ENCODE assay signal across 7 mouse cellular contexts in the genomic region with DNA sequence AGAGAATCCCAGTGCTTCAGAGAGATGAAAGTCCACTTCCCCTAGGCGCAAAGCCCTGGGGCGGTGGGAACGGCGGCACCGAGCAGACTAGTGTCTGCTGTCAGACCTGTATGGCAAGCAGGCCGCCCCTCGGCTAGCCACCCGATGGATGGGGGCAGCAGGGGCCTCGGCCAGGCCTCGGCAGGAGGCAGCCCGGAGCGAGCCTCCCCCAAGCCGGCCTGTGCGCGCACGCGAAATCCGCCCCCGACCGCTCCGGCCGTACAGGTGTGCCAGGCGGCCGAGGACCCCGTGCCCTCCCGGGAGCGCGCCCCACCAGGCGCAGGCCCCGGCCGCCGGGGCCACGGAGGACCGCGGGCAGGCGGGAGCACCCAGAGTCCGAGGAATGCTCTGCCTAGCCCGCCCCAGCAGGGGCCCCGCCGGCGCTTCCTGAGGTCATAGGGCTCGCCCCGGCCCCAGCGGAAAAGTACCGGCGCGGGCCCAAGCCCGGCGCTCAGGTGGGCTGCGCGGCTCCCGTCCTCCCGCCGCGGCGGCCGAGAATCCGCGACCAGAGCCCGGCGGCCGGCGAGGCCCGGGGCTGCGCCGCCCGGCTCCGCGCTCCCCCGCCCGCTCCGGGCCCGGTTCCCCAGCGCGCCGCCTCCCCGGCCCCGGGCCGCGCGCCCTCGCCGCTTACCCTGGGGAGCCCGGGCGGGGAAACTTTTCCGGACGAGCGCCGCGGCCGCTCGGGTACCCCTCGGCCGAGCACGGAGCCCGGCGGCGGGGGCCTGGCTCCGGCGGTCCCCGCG. TPM values are rescaled to one million over a fixed set of nuclear protein-coding genes. Genes with fewer than 3 reads are reported as not detected.
DNase-seq lines count a peak whose midpoint lies in the region; ATAC-seq and TF ChIP-seq lines count a peak whose summit lies in the region.

No protein-coding gene starts in this region.

- H3K9me3 ChIP-seq in G1E (replicated peaks): no peaks in the 10 kb centered on the region
- no peaks in the 10 kb centered on the region for H3K9me3 ChIP-seq in forebrain, embryonic 11.5 days (ENCODE audit: control insufficient read depth, low read length)
- no peaks in the 10 kb centered on the region for H3K9me3 ChIP-seq in hindbrain, embryonic 14.5 days (ENCODE audit: control insufficient read depth, low read length)
- H3K9me3 ChIP-seq in midbrain, embryonic 16.5 days (replicated peaks; ENCODE audit: control insufficient read depth, low read length, poor library complexity, severe bottlenecking): no peaks in the 10 kb centered on the region

- DNase-seq in G1E (ENCODE audit: low spot score): peak; percentile 49
- DNase-seq in adrenal gland, postnatal 25 days: peak; percentile 58
- peak; percentile 79 for DNase-seq in forebrain, embryonic 11.5 days (ENCODE audit: low spot score)
- DNase-seq in hindbrain, embryonic 14.5 days (ENCODE audit: low spot score): peak; percentile 28
- DNase-seq in liver: peak; percentile 33
- peak; percentile 56 for DNase-seq in thymus, postnatal 25 days

- H3K4me2 ChIP-seq in forebrain, embryonic 11.5 days (ENCODE audit: low read depth, low read length, severe bottlenecking): peak overlapping the region; percentile 98
- peak overlapping the region; percentile 96 for H3K4me2 ChIP-seq in hindbrain, embryonic 14.5 days (replicated peaks)
- peak overlapping the region; percentile 65 for H3K4me2 ChIP-seq in midbrain, embryonic 16.5 days (ENCODE audit: low read length)

- H3K36me3 ChIP-seq in G1E (replicated peaks): peaks cover 31% of the 10 kb centered on the region
- H3K36me3 ChIP-seq in forebrain, embryonic 11.5 days (ENCODE audit: control insufficient read depth, insufficient read depth, low read length): no peaks in the 10 kb centered on the region
- H3K36me3 ChIP-seq in hindbrain, embryonic 14.5 days (replicated peaks; ENCODE audit: control insufficient read depth, insufficient read depth): peaks cover 12% of the 10 kb centered on the region
- H3K36me3 ChIP-seq in midbrain, embryonic 16.5 days (ENCODE audit: control insufficient read depth, insufficient read depth, low read length): peaks cover under 1% of the 10 kb centered on the region; the same call in 1 of the 2 replicates

- no peak for ATAC-seq in G1E (ENCODE audit: extremely low read depth, insufficient number of reproducible peaks, low FRiP score, poor library complexity, severe bottlenecking)
- ATAC-seq in forebrain, embryonic 11.5 days (replicated peaks; ENCODE audit: low FRiP score): peak; percentile 56
- ATAC-seq in hindbrain, embryonic 14.5 days (ENCODE audit: low FRiP score): peak; percentile 54
- ATAC-seq in midbrain, embryonic 16.5 days: peak; percentile 61

- H3K27ac ChIP-seq in forebrain, embryonic 11.5 days (ENCODE audit: low read depth, low read length): peak overlapping the region; percentile 18; the same call in 1 of the 2 replicates
- peak overlapping the region; percentile 79 for H3K27ac ChIP-seq in hindbrain, embryonic 14.5 days
- peak overlapping the region; percentile 79 for H3K27ac ChIP-seq in midbrain, embryonic 16.5 days (ENCODE audit: low read length)

- H3K4me3 ChIP-seq in G1E (ENCODE audit: low read depth, low read length): peak overlapping the region; percentile 83
- peak overlapping the region; percentile 89 for H3K4me3 ChIP-seq in forebrain, embryonic 11.5 days (ENCODE audit: low read depth, low read length)
- H3K4me3 ChIP-seq in hindbrain, embryonic 14.5 days (replicated peaks; ENCODE audit: low read length): peak overlapping the region; percentile 78
- H3K4me3 ChIP-seq in midbrain, embryonic 16.5 days (ENCODE audit: low read depth, low read length): peak overlapping the region; percentile 92

- H3K9ac ChIP-seq in forebrain, embryonic 11.5 days (ENCODE audit: low read length): peak overlapping the region; percentile 89
- peak overlapping the region; percentile 86 for H3K9ac ChIP-seq in hindbrain, embryonic 14.5 days
- H3K9ac ChIP-seq in midbrain, embryonic 16.5 days (ENCODE audit: low read depth, low read length): peak overlapping the region; percentile 97

- under 1% methylated on average over 86 of the region's 102 CpGs for WGBS in forebrain, embryonic 11.5 days
- under 1% methylated on average over 71 of the region's 102 CpGs for WGBS in hindbrain, embryonic 14.5 days
- under 1% methylated on average over 78 of the region's 102 CpGs for WGBS in midbrain, embryonic 16.5 days

- peaks cover 17% of the 10 kb centered on the region for H3K27me3 ChIP-seq in G1E (ENCODE audit: insufficient read depth, low read length)
- peaks cover 5% of the 10 kb centered on the region for H3K27me3 ChIP-seq in forebrain, embryonic 11.5 days (ENCODE audit: control insufficient read depth, insufficient read depth, low read length)
- no peaks in the 10 kb centered on the region for H3K27me3 ChIP-seq in hindbrain, embryonic 14.5 days (ENCODE audit: control insufficient read depth, insufficient read depth, low read length)
- H3K27me3 ChIP-seq in midbrain, embryonic 16.5 days (ENCODE audit: control insufficient read depth, insufficient read depth, low read depth, low read length): peaks cover 3% of the 10 kb centered on the region; the same call in 1 of the 2 replicates

- TF ChIP-seq CTCF in G1E (IDR thresholded peaks at IDR 0.05; ENCODE audit: low read depth, low read length): no peak

- H3K4me1 ChIP-seq in G1E (ENCODE audit: insufficient read depth, low read depth, low read length): peaks cover 73% of the 10 kb centered on the region
- H3K4me1 ChIP-seq in forebrain, embryonic 11.5 days (replicated peaks; ENCODE audit: control insufficient read depth, insufficient read depth, low read length): peaks cover 14% of the 10 kb centered on the region
- H3K4me1 ChIP-seq in hindbrain, embryonic 14.5 days (replicated peaks; ENCODE audit: control insufficient read depth, insufficient read depth, low read length): peaks cover 23% of the 10 kb centered on the region
- H3K4me1 ChIP-seq in midbrain, embryonic 16.5 days (ENCODE audit: control insufficient read depth, insufficient read depth, low read length): peaks cover 28% of the 10 kb centered on the region

RNA-seq across cellular contexts. Expression of a gene that starts 3.2 kb away (rescaled TPM):
- total RNA-seq in G1E (2014; fragmentation: Nextera tagmentation) (25.1 and 26.0 TPM in 2 replicates), G1E (2017) (16.2 and 21.3 TPM in 2 replicates)
- polyA plus RNA-seq in G1E (2012): 30.4 and 33.0 TPM in 2 replicates
- 157 and 167 TPM in 2 replicates for total RNA-seq in adrenal gland, postnatal 25 days (2021)
- 6.0 and 6.2 TPM in 2 replicates for polyA plus RNA-seq in forebrain, embryonic 11.5 days (2014; fragmentation: Nextera tagmentation; extraction: Ambion mirVana)
- 6.0 and 6.7 TPM in 2 replicates for polyA plus RNA-seq in hindbrain, embryonic 14.5 days (2014; fragmentation: Nextera tagmentation; extraction: Ambion mirVana)
- polyA plus RNA-seq in midbrain, embryonic 16.5 days (2015; fragmentation: Nextera tagmentation; extraction: Ambion mirVana): 3.9 and 4.1 TPM in 2 replicates

RNA-seq across cellular contexts. Expression of a gene that starts 14.3 kb away (rescaled TPM):
- total RNA-seq in G1E (2014; fragmentation: Nextera tagmentation): 1.5 and 2.7 TPM in 2 replicates
- total RNA-seq in G1E (2017): 5.4 TPM in 2 replicates
- polyA plus RNA-seq in G1E (2012): 3.4 and 4.9 TPM in 2 replicates
- total RNA-seq in adrenal gland, postnatal 25 days (2021): 10.0 and 12.0 TPM in 2 replicates
- 7.7 and 8.3 TPM in 2 replicates for polyA plus RNA-seq in forebrain, embryonic 11.5 days (2014; fragmentation: Nextera tagmentation; extraction: Ambion mirVana)
- polyA plus RNA-seq in hindbrain, embryonic 14.5 days (2014; fragmentation: Nextera tagmentation; extraction: Ambion mirVana): 3.8 and 4.6 TPM in 2 replicates
- polyA plus RNA-seq in midbrain, embryonic 16.5 days (2015; fragmentation: Nextera tagmentation; extraction: Ambion mirVana): 2.7 and 3.4 TPM in 2 replicates

RNA-seq across cellular contexts. Expression of a gene that starts 30.9 kb away (rescaled TPM):
- total RNA-seq in G1E (2014; fragmentation: Nextera tagmentation) (58.7 and 63.1 TPM in 2 replicates), G1E (2017) (49.3 and 57.3 TPM in 2 replicates)
- polyA plus RNA-seq in G1E (2012): 31.7 and 37.0 TPM in 2 replicates
- total RNA-seq in adrenal gland, postnatal 25 days (2021): 92.6 and 109 TPM in 2 replicates
- polyA plus RNA-seq in forebrain, embryonic 11.5 days (2014; fragmentation: Nextera tagmentation; extraction: Ambion mirVana): 16.1 and 18.8 TPM in 2 replicates
- polyA plus RNA-seq in hindbrain, embryonic 14.5 days (2014; fragmentation: Nextera tagmentation; extraction: Ambion mirVana): 18.9 and 21.6 TPM in 2 replicates
- 25.2 and 25.8 TPM in 2 replicates for polyA plus RNA-seq in midbrain, embryonic 16.5 days (2015; fragmentation: Nextera tagmentation; extraction: Ambion mirVana)

RNA-seq across cellular contexts. Expression of a gene that starts 59.1 kb away (rescaled TPM):
- 64.8 and 66.3 TPM in 2 replicates for total RNA-seq in G1E (2014; fragmentation: Nextera tagmentation)
- total RNA-seq in G1E (2017): 114 and 124 TPM in 2 replicates
- polyA plus RNA-seq in G1E (2012): 48.9 and 55.0 TPM in 2 replicates
- total RNA-seq in adrenal gland, postnatal 25 days (2021): 32.8 and 37.9 TPM in 2 replicates
- polyA plus RNA-seq in forebrain, embryonic 11.5 days (2014; fragmentation: Nextera tagmentation; extraction: Ambion mirVana): 23.8 and 31.0 TPM in 2 replicates
- polyA plus RNA-seq in hindbrain, embryonic 14.5 days (2014; fragmentation: Nextera tagmentation; extraction: Ambion mirVana): 18.7 and 23.4 TPM in 2 replicates
- 23.3 and 27.7 TPM in 2 replicates for polyA plus RNA-seq in midbrain, embryonic 16.5 days (2015; fragmentation: Nextera tagmentation; extraction: Ambion mirVana)

Comparison
In these comparisons a context has a peak if more than half of its experiments do, and no peak if none do; other contexts are left out.
1. DNase-seq: peak in every context shown above with its lines; median percentile 79 in forebrain, embryonic 11.5 days; 58 in adrenal gland, postnatal 25 days; 56 in thymus, postnatal 25 days; 49 in G1E; 33 in liver; 28 in hindbrain, embryonic 14.5 days.
2. H3K27ac ChIP-seq: peak in every context shown above with its lines; median percentile 79 in hindbrain, embryonic 14.5 days; 79 in midbrain, embryonic 16.5 days; 18 in forebrain, embryonic 11.5 days.